Mouse (Mus musculus) embryo, embryonic 10.5 days (tissue): Measurements from ENCODE around the gene Tmem167b.

Experiments
- DNase-seq: peaks from one replicate; pipeline ENCODE4 v3.0.0-alpha.2; 2015; ENCODE audit warnings: low spot score

Tmem167b gene

DNA sequence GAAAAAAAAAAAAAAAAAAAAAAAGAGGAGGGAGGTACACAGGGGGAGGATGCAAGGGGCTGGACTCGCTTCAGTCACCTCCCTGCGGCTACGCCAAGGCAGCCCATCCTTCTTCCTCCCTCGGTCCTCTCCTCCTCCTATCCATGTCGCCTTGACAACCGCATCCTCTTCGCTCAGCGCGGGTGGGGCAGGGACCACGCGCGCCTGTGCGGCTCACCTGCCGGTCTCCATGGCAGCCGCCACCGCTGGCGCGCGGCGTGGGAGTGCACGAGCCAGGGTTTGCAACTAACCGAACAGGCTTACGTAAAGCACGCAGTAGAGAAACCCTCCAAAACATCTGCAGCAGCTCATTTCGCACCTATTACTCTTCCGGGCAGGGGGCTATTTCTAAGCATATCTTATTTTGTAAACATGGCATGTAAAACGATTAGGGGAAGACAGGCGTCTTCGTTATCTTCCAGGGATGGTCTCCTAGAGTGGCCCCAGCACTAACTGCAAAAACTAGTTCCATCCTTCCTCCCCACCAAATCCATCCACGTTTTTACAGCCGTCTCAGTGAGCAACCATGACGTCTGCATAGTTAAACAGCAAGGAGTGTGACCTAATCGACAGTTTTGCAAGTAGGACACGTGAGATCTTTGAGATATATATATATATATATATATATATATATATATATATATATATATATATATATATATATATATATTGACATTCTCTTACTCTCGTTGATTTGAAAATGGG is 25.6 kb downstream of the Tmem167b start, which contains the start of gene 5330417C22Rik:
Gene 5330417C22Rik, minus strand, starts transcription at position 20 of the 744 bp plus-strand sequence.
- peak; percentile 53 for DNase-seq

DNA sequence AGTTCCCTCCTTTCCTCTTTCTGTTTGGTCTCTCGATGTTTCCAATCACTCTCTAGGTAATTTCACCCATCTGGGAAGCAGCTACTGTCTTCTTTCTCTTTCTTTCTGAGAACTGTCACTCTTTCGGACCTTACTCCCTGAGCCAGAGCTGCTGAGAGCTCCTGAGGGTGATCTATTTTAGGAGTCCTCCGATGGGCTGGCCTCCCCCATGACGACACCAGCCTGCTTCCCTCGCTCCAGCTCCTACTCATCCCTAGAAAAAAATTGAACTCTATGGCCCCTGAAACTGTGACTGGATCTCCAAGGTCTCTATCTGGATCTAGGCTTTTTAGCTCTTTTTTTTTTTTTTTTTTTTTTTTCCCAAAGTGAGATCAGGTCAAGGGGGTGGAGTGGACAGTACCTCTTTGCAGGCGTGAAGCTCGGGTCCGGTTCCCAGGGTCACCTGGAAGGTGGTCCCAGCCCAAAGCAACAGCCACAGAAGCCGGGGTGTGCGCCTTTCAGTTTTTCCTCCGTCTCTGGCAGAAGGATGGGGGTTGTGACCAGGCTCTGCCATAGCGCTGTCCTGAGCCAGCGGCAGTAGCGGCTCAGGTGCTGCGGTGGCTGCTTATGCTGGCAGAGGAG is 26.3 kb downstream of the Tmem167b start:
- no peak for DNase-seq

DNA sequence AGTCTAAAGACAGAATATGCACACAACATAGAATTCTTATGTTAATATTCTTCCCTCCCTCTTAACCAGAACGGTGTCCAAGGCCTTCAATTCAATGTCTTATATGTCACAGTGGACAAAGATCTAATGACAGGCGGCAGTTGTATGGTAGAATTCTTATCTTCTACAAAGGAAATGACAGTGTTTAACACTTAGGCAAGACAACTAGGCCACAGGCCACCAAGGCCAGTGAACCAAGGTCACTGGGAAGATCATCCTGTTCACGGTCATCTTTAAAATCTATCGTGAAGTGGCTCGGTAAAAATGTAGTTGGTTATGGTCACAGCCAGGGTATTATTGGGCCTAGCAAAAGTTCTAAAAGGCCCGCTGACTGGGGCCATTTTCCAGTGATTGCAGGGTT is 28.3 kb downstream of the Tmem167b start, which contains the start of gene 1700013F07Rik:
Gene 1700013F07Rik, plus strand, starts transcription at position 200 of the 400 bp plus-strand sequence.
- DNase-seq = no peak

DNA sequence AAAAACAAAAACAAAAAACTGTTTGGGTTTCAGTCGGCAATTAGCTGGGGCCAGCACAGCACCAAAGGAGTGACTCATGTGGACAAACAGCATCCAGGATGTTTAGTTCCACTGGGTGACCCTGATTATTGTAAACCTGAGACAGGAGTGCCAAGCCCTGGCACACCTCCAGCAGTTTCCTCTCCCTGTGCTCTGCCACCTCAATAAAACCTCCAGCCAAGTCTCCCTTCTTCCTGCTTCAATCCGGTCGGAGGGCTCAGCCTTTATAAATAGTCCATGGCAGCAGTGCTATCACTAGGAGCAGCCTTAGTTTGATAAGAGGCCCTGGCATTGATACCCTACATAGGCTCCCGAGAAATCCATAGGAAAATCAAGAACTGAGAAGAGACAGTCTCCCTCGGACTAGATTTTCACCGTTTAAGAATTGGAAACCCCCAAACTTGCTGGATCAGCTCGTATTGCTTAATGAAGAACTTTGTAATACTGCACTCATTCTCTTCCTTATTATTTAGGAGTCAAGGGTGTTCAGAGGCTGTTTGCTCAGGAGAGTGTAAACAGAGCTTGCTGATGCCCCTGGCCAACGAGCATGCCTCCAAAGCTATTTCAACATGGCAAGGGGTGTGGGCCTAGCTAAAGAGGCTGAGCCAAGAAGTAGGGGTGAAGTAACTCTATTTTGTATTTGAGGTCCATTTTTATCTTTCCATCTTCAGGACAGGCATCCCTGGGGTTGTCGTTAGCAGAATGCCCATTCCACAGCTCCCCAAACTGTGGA is 29.0 kb downstream of the Tmem167b start:
- DNase-seq = no peak

DNA sequence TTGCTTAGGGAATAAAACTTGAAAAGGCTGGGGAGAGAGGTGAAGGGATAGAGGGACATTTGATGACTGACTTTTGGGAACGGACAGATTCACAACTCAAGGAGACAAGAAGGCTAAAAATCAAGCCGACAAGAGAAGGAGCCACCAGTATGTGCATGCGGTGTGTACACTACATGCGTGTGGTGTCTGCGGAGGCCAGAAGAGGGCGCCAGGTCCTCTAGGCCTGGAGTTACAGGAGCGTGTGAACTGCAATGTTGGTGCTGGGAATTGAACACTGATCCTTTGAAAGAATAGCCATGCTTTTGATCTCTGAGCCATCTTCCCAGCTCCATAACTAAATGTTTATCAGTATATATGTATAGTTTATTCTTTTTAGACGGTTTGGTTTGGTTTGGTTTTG is 33.8 kb downstream of the Tmem167b start:
- no peak for DNase-seq

DNA sequence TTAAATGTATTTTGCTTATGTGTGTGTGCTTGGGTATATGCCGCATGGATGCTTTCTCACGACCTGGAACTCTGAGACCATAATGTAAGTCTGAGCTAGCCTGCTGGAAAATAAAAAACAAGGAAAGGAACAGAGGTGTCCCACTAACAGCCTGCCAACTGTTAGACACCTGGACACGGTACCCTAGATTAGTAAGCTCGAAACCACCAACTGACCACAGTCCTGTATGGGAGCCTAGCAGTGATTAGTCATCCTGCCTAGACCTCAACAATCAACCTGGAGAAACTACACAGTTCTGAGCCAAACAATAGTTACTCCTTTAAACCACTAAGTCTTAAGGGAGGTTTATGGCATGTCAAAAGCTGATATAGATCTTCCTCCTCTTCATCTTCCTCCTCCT is 38.9 kb downstream of the Tmem167b start:
- no peak for DNase-seq

DNA sequence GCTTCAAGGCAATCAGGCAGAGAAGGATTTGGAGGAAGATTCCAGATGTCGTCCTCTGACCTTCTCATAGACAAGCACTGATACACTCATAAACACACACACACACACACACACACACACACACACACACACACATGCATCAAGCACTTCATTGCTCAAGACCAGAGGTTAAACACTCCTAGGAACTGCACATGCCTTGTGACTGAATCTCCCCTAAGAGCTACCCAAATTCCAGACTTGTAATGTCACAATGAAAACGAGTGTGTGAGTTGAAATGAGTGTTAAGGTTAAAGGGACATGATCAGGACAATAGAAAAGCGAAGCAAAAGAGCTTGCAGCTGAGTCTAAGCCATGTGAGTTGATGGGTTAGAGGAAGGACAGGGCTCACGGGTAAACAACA is 44.0 kb downstream of the Tmem167b start:
- DNase-seq = no peak

DNA sequence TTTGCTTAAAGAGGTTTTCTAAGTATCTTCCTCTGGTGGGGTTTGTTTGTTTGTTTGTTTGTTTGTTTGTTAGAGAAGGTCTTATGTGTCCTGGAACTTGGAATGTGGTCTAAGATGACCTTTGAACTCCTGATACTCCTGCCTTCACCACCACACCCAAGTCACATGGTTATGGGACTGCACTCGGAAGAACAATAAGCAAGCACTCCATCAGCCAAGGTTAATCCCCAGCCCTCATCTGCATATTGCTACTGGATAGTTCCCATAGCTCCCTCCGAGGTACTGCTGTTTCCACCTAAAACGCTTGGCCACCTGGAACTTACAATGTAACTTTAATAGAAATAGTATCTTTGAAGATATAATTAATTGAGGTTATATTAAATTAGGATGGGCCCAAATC is 48.8 kb downstream of the Tmem167b start:
- no peak for DNase-seq

DNA sequence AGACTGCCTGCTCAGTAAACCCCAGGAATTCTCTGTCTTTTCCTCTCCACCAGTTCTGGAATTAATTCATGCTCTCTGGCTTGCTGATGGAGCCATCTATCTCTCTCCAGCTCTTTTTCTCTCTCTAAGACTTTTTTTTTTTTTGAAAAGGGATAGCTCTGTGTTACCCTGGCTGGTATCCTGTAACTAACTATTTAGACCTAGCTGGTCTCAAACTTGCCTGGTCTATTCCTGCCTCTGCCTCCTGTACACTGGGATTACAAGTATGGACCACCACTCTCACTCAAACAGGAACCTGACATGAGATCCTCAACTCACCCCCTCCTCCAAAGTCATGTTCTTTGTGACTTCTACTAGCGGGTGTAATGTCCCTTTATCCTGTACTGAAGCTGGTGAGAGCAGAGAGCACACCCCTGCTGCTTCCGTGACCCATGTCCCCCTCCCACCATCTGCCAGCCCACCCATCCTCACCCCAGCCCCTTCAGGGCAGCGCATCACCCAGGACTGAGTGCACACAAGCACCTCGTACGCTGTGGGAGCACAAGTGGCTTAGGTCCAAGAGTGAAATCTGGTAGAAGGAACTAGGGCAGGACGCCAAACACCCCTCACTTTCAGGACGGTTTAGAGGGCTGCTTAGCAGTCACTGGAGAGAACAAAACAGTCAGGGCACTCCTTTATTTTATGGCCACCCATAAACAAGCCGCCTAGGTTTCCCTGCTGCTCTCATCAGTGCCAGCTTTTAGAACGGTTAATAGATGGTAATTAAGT is 51.4 kb downstream of the Tmem167b start:
- DNase-seq = no peak

DNA sequence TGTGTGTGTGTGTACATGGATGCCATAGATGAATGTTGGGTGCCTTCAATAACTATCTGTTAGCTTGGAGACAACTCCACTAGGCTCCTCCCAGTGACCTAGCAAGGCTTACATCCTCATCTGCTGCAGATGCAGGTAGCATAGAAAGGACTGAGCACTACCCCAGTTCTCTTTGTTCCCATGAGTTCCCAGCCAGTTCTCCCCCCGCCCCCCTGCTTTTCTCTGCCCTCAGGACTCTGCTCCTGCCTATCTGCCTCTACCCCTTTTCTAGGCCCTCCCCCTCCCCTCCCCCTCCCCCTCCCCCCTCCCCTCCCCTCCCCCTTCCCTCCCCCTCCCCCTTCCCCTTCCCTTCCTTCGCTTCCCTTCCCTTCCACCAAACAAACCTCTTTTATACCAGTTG is 52.1 kb downstream of the Tmem167b start:
- DNase-seq = no peak

DNA sequence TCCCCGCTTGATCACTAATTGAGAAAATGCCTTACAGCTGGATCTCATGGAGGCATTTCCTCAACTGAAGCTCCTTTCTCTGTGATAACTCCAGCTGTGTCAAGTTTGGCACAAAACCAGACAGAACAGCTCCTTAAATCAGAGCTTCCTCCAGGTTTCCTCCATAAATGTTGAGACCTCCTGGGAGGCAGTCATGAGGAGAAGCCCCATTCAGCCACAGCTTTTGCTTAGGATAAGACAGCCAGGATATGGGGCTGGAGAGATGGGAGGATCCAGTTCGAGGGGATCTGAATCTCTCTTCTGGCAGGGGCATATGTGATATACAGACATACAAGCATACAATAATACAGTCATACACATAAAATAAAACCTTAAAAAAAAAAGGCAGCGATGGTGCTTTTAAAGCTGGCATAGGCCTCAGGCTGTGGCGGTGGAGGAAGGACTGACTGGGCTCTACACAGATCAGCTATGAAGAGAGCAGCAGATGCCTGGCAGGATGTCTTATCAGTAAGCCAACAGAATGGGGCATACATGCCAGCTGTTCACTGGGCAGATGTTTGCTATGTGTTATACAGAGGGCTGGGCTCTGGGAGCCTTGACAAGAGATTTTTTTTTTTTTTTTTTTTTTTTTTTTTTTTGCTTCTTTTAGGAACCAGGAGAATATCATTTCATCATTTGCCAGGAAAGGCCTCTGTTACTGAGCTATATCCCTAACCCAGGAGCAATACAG is 53.4 kb downstream of the Tmem167b start:
- DNase-seq = no peak
